Mouse (Mus musculus) hindbrain, embryonic 15.5 days (tissue): ENCODE data around the gene Fbxo3. TPM values are rescaled to one million over a fixed set of nuclear protein-coding genes. Genes with fewer than 3 reads are reported as not detected.
"Not testable (repeated sequence)": the region's sequence is repeated elsewhere in the genome, so short reads cannot be mapped to it uniquely, and the experiment has no call there.

ENCODE experiments used
- ATAC-seq: fragments of 200-750 bp; cut with Nextera tagmentation; 2 replicates; pipeline ENCODE4 v1.8.0; 2017; ENCODE audit warnings: low read depth, moderate number of reproducible peaks, moderate TSS enrichment; ENCODE audit not compliant: low FRiP score
- H3K27ac ChIP-seq: fragments of 300-500 bp; sonication (generic); replicated peaks from 2 replicates; pipeline ENCODE4 v1.5.1; 2015; ENCODE audit warnings: mild to moderate bottlenecking, inconsistent platforms
- H3K27me3 ChIP-seq: fragments of 300-500 bp; sonication (generic); 2 replicates; pipeline ENCODE4 v1.6.1; 2015; ENCODE audit warnings: control low read depth, inconsistent platforms
- H3K36me3 ChIP-seq: fragments of 300-500 bp; sonication (generic); 2 replicates; pipeline ENCODE4 v1.6.1; 2015; ENCODE audit warnings: control low read depth, inconsistent platforms
- H3K4me1 ChIP-seq: fragments of 300-500 bp; sonication (generic); replicated peaks from 2 replicates; pipeline ENCODE4 v1.6.1; 2015; ENCODE audit warnings: control low read depth, inconsistent platforms
- H3K4me2 ChIP-seq: fragments of 300-500 bp; sonication (generic); 2 replicates; pipeline ENCODE4 v1.6.1; 2015; ENCODE audit warnings: moderate library complexity, mild to moderate bottlenecking, inconsistent platforms
- H3K4me3 ChIP-seq: fragments of 300-500 bp; sonication (generic); 2 replicates; pipeline ENCODE4 v1.5.1; 2015; ENCODE audit warnings: mild to moderate bottlenecking, inconsistent platforms
- H3K9ac ChIP-seq: fragments of 300-500 bp; sonication (generic); 2 replicates; pipeline ENCODE4 v1.6.1; 2015; ENCODE audit warnings: inconsistent platforms
- H3K9me3 ChIP-seq: fragments of 300-500 bp; sonication (generic); 2 replicates; pipeline ENCODE4 v1.6.1; 2016; ENCODE audit warnings: control low read depth, inconsistent platforms
- WGBS: fragments of 180-500 bp; shearing (Covaris S2); methylation state at CpG from one replicate; pipeline ENCODE4 v1.1.7; 2015; 5-methylcytosine and 5-hydroxymethylcytosine counted together
- polyA plus RNA-seq: library from polyadenylated mRNA; unstranded; fragments of >200 nt; fragmentation: Nextera tagmentation; extraction: Ambion mirVana; gene quantifications from 2 replicates; pipeline ENCODE4 v1.2.1, GENCODE M21; 2015

The Fbxo3 gene
- polyA plus RNA-seq, result 66.9 and 67.0 TPM in 2 replicates

GRCm38 (mm10) chr2:104027458-104028138 lies at the start of gene Fbxo3:
TSS of gene Fbxo3 (plus strand) at chr2:104027721.
- Histone ChIP-seq H3K27ac (peak within 1 kb of the TSS; percentile 75), H3K9ac (peak within 1 kb of the TSS; percentile 99), H3K4me1 (peaks cover 23% of the 10 kb centered on the region), H3K36me3 (peaks cover 6% of the 10 kb centered on the region), H3K4me3 (peak within 1 kb of the TSS; percentile 95), H3K27me3 (no peaks in the 10 kb centered on the region), H3K9me3 (no peaks in the 10 kb centered on the region), H3K4me2 (peak within 1 kb of the TSS; percentile 78)
- peak; percentile 96 for ATAC-seq
- WGBS, result 1% methylated on average over 39 of the region's 44 CpGs

GRCm38 (mm10) chr2:103982250-103982649 lies 45.3 kb upstream of the Fbxo3 start:
- H3K9ac ChIP-seq, result no peak overlapping the region
- no peaks in the 10 kb centered on the region for H3K36me3 ChIP-seq
- no peaks in the 10 kb centered on the region for H3K9me3 ChIP-seq
- peak; percentile 87 for ATAC-seq
- WGBS, result 4% methylated on average over 5 of the region's 5 CpGs
- H3K27ac ChIP-seq, result no peak overlapping the region
- peaks cover 13% of the 10 kb centered on the region for H3K4me1 ChIP-seq
- H3K27me3 ChIP-seq, result no peaks in the 10 kb centered on the region
- no peak overlapping the region for H3K4me3 ChIP-seq
- H3K4me2 ChIP-seq, result no peak overlapping the region

- WGBS, result 83% methylated on average over 10 of the region's 10 CpGs
- H3K4me3 ChIP-seq, result no peak overlapping the region
- H3K27ac ChIP-seq, result no peak overlapping the region
- ATAC-seq, result no peak
- no peaks in the 10 kb centered on the region for H3K9me3 ChIP-seq
- no peak overlapping the region for H3K9ac ChIP-seq
- H3K36me3 ChIP-seq, result no peaks in the 10 kb centered on the region
- peaks cover 5% of the 10 kb centered on the region for H3K4me1 ChIP-seq
- H3K27me3 ChIP-seq, result no peaks in the 10 kb centered on the region
- no peak overlapping the region for H3K4me2 ChIP-seq
Observed at GRCm38 (mm10) chr2:103983146-103983545, 44.4 kb upstream of the Fbxo3 start.

GRCm38 (mm10) chr2:103987595-103987994 lies 39.9 kb upstream of the Fbxo3 start:
- not testable (repeated sequence) for H3K9ac ChIP-seq, H3K9me3 ChIP-seq, ATAC-seq, H3K4me1 ChIP-seq, H3K4me3 ChIP-seq, H3K4me2 ChIP-seq, H3K27me3 ChIP-seq, H3K36me3 ChIP-seq, H3K27ac ChIP-seq
- WGBS, result 74% methylated on average over 8 of the region's 8 CpGs

GRCm38 (mm10) chr2:103989724-103990123 lies 37.8 kb upstream of the Fbxo3 start:
- H3K27me3 ChIP-seq, result no peaks in the 10 kb centered on the region
- peaks cover 8% of the 10 kb centered on the region for H3K4me1 ChIP-seq
- no peak for ATAC-seq
- H3K9me3 ChIP-seq, result no peaks in the 10 kb centered on the region
- no peak overlapping the region for H3K27ac ChIP-seq
- 92% methylated on average over 6 of the region's 6 CpGs for WGBS
- H3K36me3 ChIP-seq, result no peaks in the 10 kb centered on the region
- H3K9ac ChIP-seq, result no peak overlapping the region
- H3K4me2 ChIP-seq, result no peak overlapping the region
- H3K4me3 ChIP-seq, result no peak overlapping the region

- Histone ChIP-seq H3K27ac (no peak overlapping the region), H3K4me2 (no peak overlapping the region), H3K4me1 (peaks cover 8% of the 10 kb centered on the region), H3K9me3 (no peaks in the 10 kb centered on the region), H3K36me3 (no peaks in the 10 kb centered on the region), H3K9ac (no peak overlapping the region), H3K4me3 (no peak overlapping the region), H3K27me3 (no peaks in the 10 kb centered on the region)
- ATAC-seq, result no peak
Observed at GRCm38 (mm10) chr2:103991303-103991702, 36.2 kb upstream of the Fbxo3 start.

- peak overlapping the region; percentile 32 for H3K4me2 ChIP-seq
- peaks cover 8% of the 10 kb centered on the region for H3K4me1 ChIP-seq
- H3K27me3 ChIP-seq, result no peaks in the 10 kb centered on the region
- peak overlapping the region; percentile 35 for H3K27ac ChIP-seq
- H3K9me3 ChIP-seq, result no peaks in the 10 kb centered on the region
- no peaks in the 10 kb centered on the region for H3K36me3 ChIP-seq
- H3K9ac ChIP-seq, result no peak overlapping the region
- peak; percentile 66; the same call in 1 of the 2 replicates for ATAC-seq
- WGBS, result 40% methylated on average over 9 of the region's 9 CpGs
- H3K4me3 ChIP-seq, result no peak overlapping the region
Observed at GRCm38 (mm10) chr2:103992162-103992561, 35.4 kb upstream of the Fbxo3 start.

- ATAC-seq, result peak; percentile 56; the same call in 1 of the 2 replicates
- Histone ChIP-seq H3K9me3 (no peaks in the 10 kb centered on the region), H3K4me2 (peak overlapping the region; percentile 32), H3K36me3 (no peaks in the 10 kb centered on the region), H3K4me1 (peaks cover 8% of the 10 kb centered on the region), H3K27me3 (no peaks in the 10 kb centered on the region), H3K27ac (peak overlapping the region; percentile 35), H3K9ac (no peak overlapping the region), H3K4me3 (no peak overlapping the region)
- 19% methylated on average over 17 of the region's 17 CpGs for WGBS
Observed at GRCm38 (mm10) chr2:103992618-103993332, 34.7 kb upstream of the Fbxo3 start.

- Histone ChIP-seq H3K4me2 (no peak overlapping the region), H3K4me3 (no peak overlapping the region), H3K9me3 (no peaks in the 10 kb centered on the region), H3K27me3 (peaks cover 5% of the 10 kb centered on the region; the same call in 1 of the 2 replicates), H3K9ac (no peak overlapping the region), H3K36me3 (no peaks in the 10 kb centered on the region), H3K27ac (no peak overlapping the region), H3K4me1 (no peaks in the 10 kb centered on the region)
- ATAC-seq, result no peak
- 36% methylated on average over 2 of the region's 2 CpGs for WGBS
Observed at GRCm38 (mm10) chr2:104001076-104001475, 26.4 kb upstream of the Fbxo3 start.

GRCm38 (mm10) chr2:104001861-104002260 lies 25.7 kb upstream of the Fbxo3 start:
- no peaks in the 10 kb centered on the region for H3K9me3 ChIP-seq
- H3K27me3 ChIP-seq, result peaks cover 5% of the 10 kb centered on the region; the same call in 1 of the 2 replicates
- H3K36me3 ChIP-seq, result no peaks in the 10 kb centered on the region
- H3K4me2 ChIP-seq, result no peak overlapping the region
- H3K9ac ChIP-seq, result no peak overlapping the region
- H3K4me1 ChIP-seq, result no peaks in the 10 kb centered on the region
- ATAC-seq, result no peak
- H3K27ac ChIP-seq, result no peak overlapping the region
- no peak overlapping the region for H3K4me3 ChIP-seq
- WGBS, result 86% methylated on average over 4 of the region's 4 CpGs

- H3K27me3 ChIP-seq, result peaks cover 5% of the 10 kb centered on the region; the same call in 1 of the 2 replicates
- no peaks in the 10 kb centered on the region for H3K4me1 ChIP-seq
- no peak overlapping the region for H3K4me3 ChIP-seq
- no peak overlapping the region for H3K4me2 ChIP-seq
- peak; percentile 59; the same call in 1 of the 2 replicates for ATAC-seq
- no peak overlapping the region for H3K27ac ChIP-seq
- WGBS, result 36% methylated on average over 16 of the region's 16 CpGs
- no peaks in the 10 kb centered on the region for H3K9me3 ChIP-seq
- no peaks in the 10 kb centered on the region for H3K36me3 ChIP-seq
- no peak overlapping the region for H3K9ac ChIP-seq
Observed at GRCm38 (mm10) chr2:104002711-104003413, 24.7 kb upstream of the Fbxo3 start.
